Mouse (Mus musculus) megakaryocyte, embryonic 14.5 days (primary cell): ENCODE results near the gene Senp1.

Experiments
- FLI1 ChIP-seq: IDR thresholded peaks from 2 replicates; pipeline ENCODE4 v1.6.1; 2012; ENCODE audit warnings: low read length, inconsistent platforms, mixed read lengths
- GATA1 ChIP-seq: IDR thresholded peaks from 3 replicates; pipeline ENCODE4 v1.6.1; 2012; ENCODE audit warnings: mixed read lengths, low read length, inconsistent platforms, borderline replicate concordance

GRCm38 (mm10) chr15:98069566-98070245, 23.8 kb downstream of the Senp1 start:
- TF ChIP-seq GATA1 (no peak), FLI1 (no peak)
